Mouse (Mus musculus): ENCODE results near the gene Shisa5. TPM values are rescaled to one million over a fixed set of nuclear protein-coding genes. Genes with fewer than 3 reads are reported as not detected.

Gene Shisa5
- polyA plus RNA-seq, 1 experiment from 2014 or later = 33.6 TPM

GRCm38 (mm10) chr9:109007025-109007780 lies 31.2 kb upstream of the Shisa5 start:
- WGBS = 85% methylated on average over 21 of the region's 21 CpGs
- Histone ChIP-seq H3K36me3 (ENCODE audit: poor library complexity, severe bottlenecking) (peaks cover 6% of the 10 kb centered on the region), H3K9ac (no peak overlapping the region)

GRCm38 (mm10) chr9:109008081-109008480 lies 30.3 kb upstream of the Shisa5 start:
- no peak overlapping the region for H3K27ac ChIP-seq
- H3K9me3 ChIP-seq (replicated peaks) = no peaks in the 10 kb centered on the region
- 83% methylated on average over 9 of the region's 9 CpGs for WGBS
- H3K27me3 ChIP-seq = no peaks in the 10 kb centered on the region
- H3K4me2 ChIP-seq = no peak overlapping the region
- no peak overlapping the region for H3K4me3 ChIP-seq
- no peaks in the 10 kb centered on the region for H3K4me1 ChIP-seq
- H3K9ac ChIP-seq = no peak overlapping the region
- H3K36me3 ChIP-seq (ENCODE audit: poor library complexity, severe bottlenecking) = peaks cover 6% of the 10 kb centered on the region
- no peak for ATAC-seq

More at GRCm38 (mm10) chr9:109007025-109007780, 31.2 kb upstream of the Shisa5 start:
- H3K27ac ChIP-seq = no peak overlapping the region
- ATAC-seq = no peak
- no peak overlapping the region for H3K4me2 ChIP-seq
- H3K27me3 ChIP-seq = no peaks in the 10 kb centered on the region
- no peak overlapping the region for H3K4me3 ChIP-seq
- H3K4me1 ChIP-seq = no peaks in the 10 kb centered on the region
- H3K9me3 ChIP-seq (replicated peaks) = no peaks in the 10 kb centered on the region

- Histone ChIP-seq H3K27ac (no peak overlapping the region), H3K36me3 (ENCODE audit: poor library complexity, severe bottlenecking) (peaks cover 6% of the 10 kb centered on the region), H3K27me3 (no peaks in the 10 kb centered on the region), H3K4me3 (no peak overlapping the region), H3K9me3 (replicated peaks) (no peaks in the 10 kb centered on the region), H3K9ac (0 out of 2 replicates have a peak overlapping the region, but pooled peaks have one; percentile 8), H3K4me2 (no peak overlapping the region), H3K4me1 (no peaks in the 10 kb centered on the region)
- 76% methylated on average over 10 of the region's 10 CpGs for WGBS
- ATAC-seq = no peak
Observed at GRCm38 (mm10) chr9:109008994-109009635, 29.2 kb upstream of the Shisa5 start.

- Histone ChIP-seq H3K4me3 (no peak overlapping the region), H3K9ac (no peak overlapping the region), H3K4me1 (no peaks in the 10 kb centered on the region), H3K36me3 (ENCODE audit: poor library complexity, severe bottlenecking) (peaks cover 6% of the 10 kb centered on the region), H3K4me2 (no peak overlapping the region), H3K27ac (no peak overlapping the region), H3K9me3 (replicated peaks) (no peaks in the 10 kb centered on the region), H3K27me3 (no peaks in the 10 kb centered on the region)
- WGBS = 65% methylated on average over 17 of the region's 17 CpGs
- ATAC-seq = no peak
Observed at GRCm38 (mm10) chr9:109009636-109010315, 28.6 kb upstream of the Shisa5 start.

GRCm38 (mm10) chr9:109010316-109010690 lies 28.1 kb upstream of the Shisa5 start:
- 90% methylated on average over 14 of the region's 14 CpGs for WGBS
- H3K27me3 ChIP-seq = no peaks in the 10 kb centered on the region
- H3K4me3 ChIP-seq = no peak overlapping the region
- no peaks in the 10 kb centered on the region for H3K4me1 ChIP-seq
- peaks cover 6% of the 10 kb centered on the region for H3K36me3 ChIP-seq (ENCODE audit: poor library complexity, severe bottlenecking)
- ATAC-seq = no peak
- no peak overlapping the region for H3K4me2 ChIP-seq
- H3K9ac ChIP-seq = no peak overlapping the region
- H3K27ac ChIP-seq = no peak overlapping the region
- no peaks in the 10 kb centered on the region for H3K9me3 ChIP-seq (replicated peaks)

GRCm38 (mm10) chr9:109015397-109015796 lies 23.0 kb upstream of the Shisa5 start:
- Histone ChIP-seq H3K27me3 (no peaks in the 10 kb centered on the region), H3K4me2 (no peak overlapping the region), H3K9me3 (replicated peaks) (no peaks in the 10 kb centered on the region), H3K4me3 (no peak overlapping the region), H3K4me1 (no peaks in the 10 kb centered on the region), H3K36me3 (ENCODE audit: poor library complexity, severe bottlenecking) (peaks cover 6% of the 10 kb centered on the region; the same call in 1 of the 2 replicates), H3K27ac (no peak overlapping the region), H3K9ac (no peak overlapping the region)
- no peak for ATAC-seq
- 78% methylated on average over 8 of the region's 8 CpGs for WGBS

- ATAC-seq = no peak
- 81% methylated on average over 11 of the region's 11 CpGs for WGBS
Observed at GRCm38 (mm10) chr9:109016973-109017604, 21.3 kb upstream of the Shisa5 start.

GRCm38 (mm10) chr9:109021428-109021827 lies 16.9 kb upstream of the Shisa5 start:
- Histone ChIP-seq H3K27me3 (no peaks in the 10 kb centered on the region), H3K36me3 (ENCODE audit: poor library complexity, severe bottlenecking) (peaks cover 7% of the 10 kb centered on the region; the same call in 1 of the 2 replicates), H3K4me1 (no peaks in the 10 kb centered on the region), H3K4me3 (no peak overlapping the region), H3K4me2 (no peak overlapping the region), H3K9me3 (replicated peaks) (no peaks in the 10 kb centered on the region), H3K27ac (no peak overlapping the region), H3K9ac (no peak overlapping the region)
- ATAC-seq = no peak
- WGBS = 90% methylated on average over 4 of the region's 4 CpGs

More at GRCm38 (mm10) chr9:109016973-109017604, 21.3 kb upstream of the Shisa5 start:
- Histone ChIP-seq H3K4me3 (no peak overlapping the region), H3K27me3 (no peaks in the 10 kb centered on the region), H3K36me3 (ENCODE audit: poor library complexity, severe bottlenecking) (0 out of 2 replicates have a peak, but pooled peaks cover under 1% of the 10 kb centered on the region), H3K27ac (no peak overlapping the region), H3K9me3 (replicated peaks) (no peaks in the 10 kb centered on the region), H3K9ac (no peak overlapping the region), H3K4me1 (no peaks in the 10 kb centered on the region), H3K4me2 (no peak overlapping the region)

- Histone ChIP-seq H3K27ac (no peak overlapping the region), H3K4me2 (no peak overlapping the region), H3K4me1 (no peaks in the 10 kb centered on the region), H3K9me3 (replicated peaks) (no peaks in the 10 kb centered on the region), H3K4me3 (no peak overlapping the region), H3K27me3 (no peaks in the 10 kb centered on the region), H3K36me3 (ENCODE audit: poor library complexity, severe bottlenecking) (peaks cover 11% of the 10 kb centered on the region; the same call in 1 of the 2 replicates), H3K9ac (no peak overlapping the region)
- ATAC-seq = no peak
- WGBS = 95% methylated on average over 17 of the region's 17 CpGs
Observed at GRCm38 (mm10) chr9:109022866-109023685, 15.3 kb upstream of the Shisa5 start.

- H3K4me3 ChIP-seq = no peak overlapping the region
- H3K9ac ChIP-seq = no peak overlapping the region
- no peaks in the 10 kb centered on the region for H3K27me3 ChIP-seq
- 89% methylated on average over 8 of the region's 8 CpGs for WGBS
- ATAC-seq = no peak
- H3K27ac ChIP-seq = no peak overlapping the region
- H3K9me3 ChIP-seq (replicated peaks) = no peaks in the 10 kb centered on the region
- no peaks in the 10 kb centered on the region for H3K4me1 ChIP-seq
- H3K36me3 ChIP-seq (ENCODE audit: poor library complexity, severe bottlenecking) = peaks cover 11% of the 10 kb centered on the region; the same call in 1 of the 2 replicates
- no peak overlapping the region for H3K4me2 ChIP-seq
Observed at GRCm38 (mm10) chr9:109027521-109027920, 10.8 kb upstream of the Shisa5 start.

- Histone ChIP-seq H3K36me3 (ENCODE audit: poor library complexity, severe bottlenecking) (peaks cover 11% of the 10 kb centered on the region; the same call in 1 of the 2 replicates), H3K27me3 (no peaks in the 10 kb centered on the region), H3K9ac (no peak overlapping the region), H3K27ac (no peak overlapping the region), H3K4me2 (no peak overlapping the region), H3K9me3 (replicated peaks) (no peaks in the 10 kb centered on the region), H3K4me3 (no peak overlapping the region), H3K4me1 (no peaks in the 10 kb centered on the region)
- ATAC-seq = no peak
- WGBS = 81% methylated on average over 3 of the region's 3 CpGs
Observed at GRCm38 (mm10) chr9:109028421-109028820, 9.9 kb upstream of the Shisa5 start.

All from forebrain, embryonic 13.5 days (tissue).